Mouse (Mus musculus) thymus, adult 2 months (tissue): ENCODE measurements around the gene Lilr4b.

Experiments
- CTCF ChIP-seq: fragments of 200-500 bp; IDR thresholded peaks from 2 replicates; pipeline ENCODE4 v1.5.1; 2012; ENCODE audit warnings: mild to moderate bottlenecking, control low read depth, low read length, moderate library complexity, borderline replicate concordance; ENCODE audit not compliant: control insufficient read depth, poor library complexity, insufficient read depth; ENCODE audit errors: extremely low read depth
- POLR2A ChIP-seq: fragments of 200-500 bp; IDR thresholded peaks from 2 replicates; pipeline ENCODE4 v1.6.1; 2012; ENCODE audit warnings: mild to moderate bottlenecking, low read length, control low read depth, moderate library complexity; ENCODE audit not compliant: control insufficient read depth, poor library complexity, insufficient read depth; ENCODE audit errors: extremely low read depth

GRCm38 (mm10) chr10:51455762-51456161 is 24.7 kb upstream of the Lilr4b start:
- TF ChIP-seq CTCF (no peak), POLR2A (no peak)
